Mouse (Mus musculus) limb, embryonic 11.5 days (tissue): ENCODE results near the gene Stk39. TPM values are rescaled to one million over a fixed set of nuclear protein-coding genes. Genes with fewer than 3 reads are reported as not detected.

Source experiments
- ATAC-seq: fragments of 200-750 bp; cut with Nextera tagmentation; 2 replicates; pipeline ENCODE4 v1.8.0; 2017; ENCODE audit warnings: low read depth; ENCODE audit not compliant: insufficient number of reproducible peaks, low FRiP score, low TSS enrichment
- DNase-seq: peaks from one replicate; pipeline ENCODE4 v3.0.0-alpha.2; 2015; ENCODE audit warnings: low spot score
- H3K27ac ChIP-seq: fragments of 300-500 bp; sonication (generic); replicated peaks from 2 replicates; pipeline ENCODE4 v1.5.1; 2014; ENCODE audit warnings: low read depth, mild to moderate bottlenecking, low read length
- H3K27me3 ChIP-seq: fragments of 300-500 bp; sonication (generic); 2 replicates; pipeline ENCODE4 v1.6.1; 2014; ENCODE audit warnings: mild to moderate bottlenecking, low read length, mixed read lengths; ENCODE audit not compliant: control insufficient read depth, insufficient read depth
- H3K36me3 ChIP-seq: fragments of 300-500 bp; sonication (generic); 2 replicates; pipeline ENCODE4 v1.6.1; 2014; ENCODE audit warnings: mild to moderate bottlenecking, low read length, moderate library complexity, mixed read lengths; ENCODE audit not compliant: control insufficient read depth, insufficient read depth
- H3K4me1 ChIP-seq: fragments of 300-500 bp; sonication (generic); 2 replicates; pipeline ENCODE4 v1.6.1; 2014; ENCODE audit warnings: low read length, mixed read lengths; ENCODE audit not compliant: control insufficient read depth, insufficient read depth
- H3K4me2 ChIP-seq: fragments of 300-500 bp; sonication (generic); 2 replicates; pipeline ENCODE4 v1.6.1; 2014; ENCODE audit warnings: low read depth, mild to moderate bottlenecking, moderate library complexity; ENCODE audit not compliant: severe bottlenecking
- H3K4me3 ChIP-seq: fragments of 300-500 bp; sonication (generic); 2 replicates; pipeline ENCODE4 v1.5.1; 2014; ENCODE audit warnings: low read depth, low read length
- H3K9ac ChIP-seq: fragments of 300-500 bp; sonication (generic); 2 replicates; pipeline ENCODE4 v1.6.1; 2014; ENCODE audit warnings: mild to moderate bottlenecking, low read length
- H3K9me3 ChIP-seq: fragments of 300-500 bp; sonication (generic); 2 replicates; pipeline ENCODE4 v1.6.1; 2016; ENCODE audit warnings: low read length; ENCODE audit not compliant: control insufficient read depth
- WGBS: fragments of 180-500 bp; shearing (Covaris S2); extraction: QIAGEN DNeasy Blood & Tissue Kit; methylation state at CpG from one replicate; pipeline ENCODE4 v1.1.7; 2014; 5-methylcytosine and 5-hydroxymethylcytosine counted together
- polyA plus RNA-seq: library from polyadenylated mRNA; unstranded; fragments of >200 nt; fragmentation: Nextera tagmentation; extraction: Ambion mirVana; gene quantifications from 2 replicates; pipeline ENCODE4 v1.2.1, GENCODE M21; 2014

Stk39 gene
- polyA plus RNA-seq, 1 experiment from 2014 or later, result 22.3 TPM

GRCm38 (mm10) chr2:68192605-68193464 is 279.2 kb downstream of the Stk39 start:
- no peaks in the 10 kb centered on the region for H3K4me1 ChIP-seq
- ATAC-seq (no peak), DNase-seq (no peak)
- no peak overlapping the region for H3K4me2 ChIP-seq
- H3K9me3 ChIP-seq, result no peaks in the 10 kb centered on the region
- no peak overlapping the region for H3K9ac ChIP-seq
- no peak overlapping the region for H3K4me3 ChIP-seq
- no peaks in the 10 kb centered on the region for H3K36me3 ChIP-seq
- no peak overlapping the region for H3K27ac ChIP-seq
- 82% methylated on average over 5 of the region's 5 CpGs for WGBS
- H3K27me3 ChIP-seq, result no peaks in the 10 kb centered on the region

- no peak for DNase-seq
- H3K4me3 ChIP-seq, result no peak overlapping the region
- H3K27ac ChIP-seq, result no peak overlapping the region
- no peaks in the 10 kb centered on the region for H3K9me3 ChIP-seq
- no peaks in the 10 kb centered on the region for H3K36me3 ChIP-seq
- WGBS, result 76% methylated on average over 3 of the region's 3 CpGs
- H3K4me1 ChIP-seq, result no peaks in the 10 kb centered on the region
- no peaks in the 10 kb centered on the region for H3K27me3 ChIP-seq
- H3K9ac ChIP-seq, result no peak overlapping the region
- ATAC-seq, result 0 out of 2 replicates have a peak, but pooled peaks have one; percentile 54
- no peak overlapping the region for H3K4me2 ChIP-seq
Measured at GRCm38 (mm10) chr2:68176425-68176824, 295.6 kb downstream of the Stk39 start.

- H3K9me3 ChIP-seq, result no peaks in the 10 kb centered on the region
- no peaks in the 10 kb centered on the region for H3K36me3 ChIP-seq
- no peak overlapping the region for H3K9ac ChIP-seq
- DNase-seq, result peak; percentile 15
- no peak overlapping the region for H3K4me3 ChIP-seq
- no peak overlapping the region for H3K4me2 ChIP-seq
- H3K27ac ChIP-seq, result no peak overlapping the region
- no peak for ATAC-seq
- no peaks in the 10 kb centered on the region for H3K4me1 ChIP-seq
- 78% methylated on average over 10 of the region's 10 CpGs for WGBS
- H3K27me3 ChIP-seq, result no peaks in the 10 kb centered on the region
Measured at GRCm38 (mm10) chr2:68171306-68171705, 300.8 kb downstream of the Stk39 start.

- H3K27ac ChIP-seq, result no peak overlapping the region
- H3K4me1 ChIP-seq, result no peaks in the 10 kb centered on the region
- 93% methylated on average over 4 of the region's 4 CpGs for WGBS
- DNase-seq (no peak), ATAC-seq (no peak)
- H3K36me3 ChIP-seq, result no peaks in the 10 kb centered on the region
- no peak overlapping the region for H3K4me3 ChIP-seq
- no peak overlapping the region for H3K9ac ChIP-seq
- no peak overlapping the region for H3K4me2 ChIP-seq
- no peaks in the 10 kb centered on the region for H3K9me3 ChIP-seq
- H3K27me3 ChIP-seq, result no peaks in the 10 kb centered on the region
Measured at GRCm38 (mm10) chr2:68162012-68162411, 310.1 kb downstream of the Stk39 start.

GRCm38 (mm10) chr2:68160566-68160965 is 311.5 kb downstream of the Stk39 start:
- Histone ChIP-seq H3K27ac (no peak overlapping the region), H3K4me1 (no peaks in the 10 kb centered on the region), H3K27me3 (no peaks in the 10 kb centered on the region), H3K36me3 (no peaks in the 10 kb centered on the region), H3K4me2 (no peak overlapping the region), H3K4me3 (no peak overlapping the region), H3K9ac (no peak overlapping the region), H3K9me3 (no peaks in the 10 kb centered on the region)
- no peak for DNase-seq
- no peak for ATAC-seq
- WGBS, result 95% methylated on average over 2 of the region's 2 CpGs

Other genes with a start within 250 kb of the Stk39 start
- gene 4933409G03Rik, start 110.1 kb upstream of the Stk39 start, polyA plus RNA-seq, result not detected in 2 replicates
- gene 4932414N04Rik, start 184.2 kb upstream of the Stk39 start, polyA plus RNA-seq, result not detected in 2 replicates